Mouse (Mus musculus) stomach, postnatal 0 days (tissue): ENCODE results near the gene Pyroxd2.

Experiments used
- CTCF ChIP-seq: IDR thresholded peaks from 2 replicates; pipeline ENCODE4 v1.5.1; 2016; ENCODE audit warnings: antibody characterized with exemption, low read depth, mild to moderate bottlenecking, moderate library complexity
- EP300 ChIP-seq: optimal IDR thresholded peaks from 2 replicates; pipeline ENCODE3; 2016; ENCODE audit warnings: antibody characterized with exemption

DNA sequence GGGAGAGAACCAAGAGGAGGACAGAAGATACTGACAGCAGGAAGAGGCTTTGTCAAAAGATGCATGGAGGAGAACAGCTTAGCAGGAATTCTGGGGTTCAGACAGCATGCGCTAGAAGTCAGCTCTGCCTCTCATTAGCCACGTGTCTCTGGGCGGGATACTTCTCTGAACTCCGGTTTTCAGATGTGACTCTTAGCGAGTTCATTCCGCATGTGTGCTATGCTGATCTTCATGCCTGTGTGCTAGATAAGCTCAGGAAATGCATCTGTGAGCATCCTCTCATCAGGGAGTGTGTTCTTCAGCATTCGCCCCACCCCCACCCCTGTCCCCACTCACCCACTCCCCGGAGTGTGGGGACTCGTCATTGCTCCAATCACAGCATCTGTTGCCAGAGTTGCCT is 14.8 kb downstream of the Pyroxd2 start:
- no peak for TF ChIP-seq CTCF
- TF ChIP-seq EP300: no peak
